Mouse (Mus musculus) E14TG2a.4 (cell line): Measurements from ENCODE around the gene Zpr1.

ENCODE experiments used
- H3K27me3 ChIP-seq: 2 replicates; pipeline ENCODE4 v1.6.1; 2014; ENCODE audit warnings: low read length, control low read depth; ENCODE audit not compliant: insufficient read depth
- H3K36me3 ChIP-seq: 2 replicates; pipeline ENCODE4 v1.6.1; 2014; ENCODE audit warnings: low read length, control low read depth; ENCODE audit not compliant: insufficient read depth
- H3K4me1 ChIP-seq: replicated peaks from 2 replicates; pipeline ENCODE4 v1.6.1; 2014; ENCODE audit warnings: low read depth, low read length, control low read depth
- H3K4me3 ChIP-seq: replicated peaks from 2 replicates; pipeline ENCODE4 v1.5.1; 2014; ENCODE audit warnings: mild to moderate bottlenecking, low read length
- H3K9me3 ChIP-seq: 2 replicates; pipeline ENCODE4 v1.6.1; 2014; ENCODE audit warnings: low read length, control low read depth
- CTCF ChIP-seq: conservative IDR thresholded peaks from 2 replicates; pipeline ENCODE4 v1.5.1; 2014; ENCODE audit warnings: low read length
- NANOG ChIP-seq: IDR thresholded peaks from 2 replicates; pipeline ENCODE4 v1.6.1; 2014; ENCODE audit warnings: borderline replicate concordance, low read length, mixed read lengths
- POU5F1 ChIP-seq: IDR thresholded peaks from 2 replicates; pipeline ENCODE4 v1.6.1; 2014; ENCODE audit warnings: low read length, borderline replicate concordance

Gene Zpr1

GRCm38 (mm10) chr9:46272677-46273454 lies at the start of gene Zpr1:
Gene Zpr1 (plus strand): TSS chr9:46273064.
- H3K4me3 ChIP-seq = peak within 1 kb of the TSS; percentile 95
- peaks cover 37% of the 10 kb centered on the region for H3K36me3 ChIP-seq
- H3K4me1 ChIP-seq = peaks cover 38% of the 10 kb centered on the region
- TF ChIP-seq POU5F1 (no peak), NANOG (no peak), CTCF (peak; percentile 21; the same call in 1 of the 2 replicates)
- H3K27me3 ChIP-seq = peaks cover 33% of the 10 kb centered on the region
- H3K9me3 ChIP-seq = no peaks in the 10 kb centered on the region

- Histone ChIP-seq H3K9me3 (no peaks in the 10 kb centered on the region), H3K36me3 (peaks cover 34% of the 10 kb centered on the region), H3K4me1 (peaks cover 10% of the 10 kb centered on the region), H3K4me3 (no peak overlapping the region), H3K27me3 (peaks cover 5% of the 10 kb centered on the region; the same call in 1 of the 2 replicates)
- TF ChIP-seq NANOG (no peak), POU5F1 (no peak), CTCF (no peak)
Measured at GRCm38 (mm10) chr9:46223090-46223489, 49.8 kb upstream of the Zpr1 start.

DNA sequence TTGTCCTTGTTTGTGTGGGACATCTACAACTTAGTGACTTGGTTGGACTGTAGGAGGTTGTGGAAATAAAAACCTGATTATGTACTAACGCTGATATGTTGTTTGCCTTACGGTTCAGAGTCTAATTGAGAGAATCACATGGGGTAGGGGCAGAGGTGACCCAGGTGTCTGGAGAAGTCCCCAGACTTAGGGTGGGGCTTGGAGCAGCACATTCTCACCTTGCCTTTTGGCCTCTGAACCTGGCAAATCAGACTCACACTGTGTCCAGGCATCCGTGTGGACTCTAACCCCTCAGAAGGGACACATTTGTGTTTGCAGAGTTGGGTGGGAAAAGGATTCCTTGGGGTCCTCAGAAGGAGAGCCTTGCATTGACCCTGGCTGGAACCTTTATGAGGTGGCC lies 48.8 kb upstream of the Zpr1 start:
- TF ChIP-seq CTCF (no peak), NANOG (no peak), POU5F1 (no peak)
- H3K9me3 ChIP-seq = no peaks in the 10 kb centered on the region
- H3K27me3 ChIP-seq = peaks cover 13% of the 10 kb centered on the region
- H3K36me3 ChIP-seq = peaks cover 34% of the 10 kb centered on the region
- H3K4me3 ChIP-seq = no peak overlapping the region
- H3K4me1 ChIP-seq = peaks cover 20% of the 10 kb centered on the region

DNA sequence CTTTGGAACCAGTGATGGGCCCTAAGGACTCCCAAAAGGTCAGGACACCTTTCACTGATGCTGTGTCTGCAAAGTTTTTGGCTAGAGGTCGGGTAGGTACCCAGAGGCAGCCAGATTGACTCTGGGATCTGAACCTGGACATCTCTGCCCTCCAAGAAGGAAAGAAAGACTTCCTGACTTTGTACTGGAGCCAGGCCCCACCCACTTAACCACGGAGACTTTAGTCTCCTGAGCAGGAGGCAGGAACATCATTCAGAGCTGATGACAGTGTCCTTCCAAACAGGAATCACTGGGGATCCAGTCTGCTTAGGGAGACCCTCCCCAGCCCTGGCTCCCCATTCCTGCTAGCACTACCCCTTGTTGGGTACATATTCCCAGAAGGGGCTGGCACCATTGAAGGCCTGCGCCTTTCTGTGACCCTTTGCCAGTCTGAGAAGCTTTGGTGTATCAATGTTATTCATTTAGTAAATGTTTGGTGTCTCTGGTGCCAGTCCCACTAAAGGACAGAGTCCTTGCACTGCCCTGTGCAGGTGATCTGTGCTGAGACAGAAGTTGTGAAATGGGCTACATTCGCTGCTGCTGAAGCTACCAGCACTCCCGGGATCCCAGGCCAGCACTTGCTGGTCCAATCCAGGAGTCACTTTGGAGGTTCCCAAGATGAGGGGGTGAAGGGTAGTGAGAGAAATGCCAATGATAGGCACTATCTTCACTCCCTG lies 47.8 kb upstream of the Zpr1 start:
- peaks cover 31% of the 10 kb centered on the region for H3K36me3 ChIP-seq
- H3K4me1 ChIP-seq = peaks cover 18% of the 10 kb centered on the region
- H3K9me3 ChIP-seq = no peaks in the 10 kb centered on the region
- H3K4me3 ChIP-seq = no peak overlapping the region
- peaks cover 19% of the 10 kb centered on the region for H3K27me3 ChIP-seq
- no peak for TF ChIP-seq NANOG
- TF ChIP-seq POU5F1 = no peak
- no peak for TF ChIP-seq CTCF

DNA sequence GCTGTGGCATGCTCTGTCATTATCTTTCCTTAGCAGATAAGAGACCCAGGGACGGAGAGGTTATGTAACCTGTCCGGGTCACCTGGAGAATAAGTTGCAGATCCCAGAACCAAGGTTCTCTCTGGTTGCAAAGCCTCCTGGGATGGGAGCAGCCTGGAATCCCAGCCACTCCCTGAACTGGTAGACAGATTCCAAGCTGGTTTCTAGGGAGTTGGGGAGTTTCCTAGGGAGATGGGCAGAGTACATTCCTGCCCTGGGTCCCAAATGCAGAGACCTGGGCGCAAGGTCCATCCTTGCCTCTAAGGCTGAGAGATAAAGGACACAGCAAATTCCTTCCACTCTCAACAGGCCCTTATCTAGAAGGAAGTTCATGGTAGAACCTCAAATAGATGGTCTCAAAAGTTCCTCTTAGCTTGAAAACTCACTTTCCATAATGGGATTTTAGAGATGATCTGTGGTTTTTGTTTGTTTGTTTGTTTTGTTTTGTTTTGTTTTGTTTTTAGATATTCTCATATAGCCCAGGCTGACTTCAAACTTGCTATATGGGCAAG lies 45.7 kb upstream of the Zpr1 start:
- Histone ChIP-seq H3K36me3 (peaks cover 10% of the 10 kb centered on the region), H3K4me1 (peaks cover 32% of the 10 kb centered on the region), H3K4me3 (no peak overlapping the region), H3K27me3 (peaks cover 28% of the 10 kb centered on the region), H3K9me3 (no peaks in the 10 kb centered on the region)
- TF ChIP-seq NANOG (no peak), POU5F1 (no peak), CTCF (no peak)

GRCm38 (mm10) chr9:46228491-46228890 lies 44.4 kb upstream of the Zpr1 start, which contains the start of gene Apoa1:
Gene Apoa1 (plus strand): TSS chr9:46228580.
- TF ChIP-seq NANOG (no peak), POU5F1 (no peak), CTCF (no peak)
- H3K9me3 ChIP-seq = no peaks in the 10 kb centered on the region
- no peak within 1 kb of the TSS; the same call in 1 of the 2 replicates for H3K4me3 ChIP-seq
- peaks cover 36% of the 10 kb centered on the region for H3K27me3 ChIP-seq
- peaks cover 32% of the 10 kb centered on the region for H3K4me1 ChIP-seq
- H3K36me3 ChIP-seq = 0 out of 2 replicates have a peak, but pooled peaks cover under 1% of the 10 kb centered on the region

- Histone ChIP-seq H3K27me3 (peaks cover 44% of the 10 kb centered on the region), H3K36me3 (no peaks in the 10 kb centered on the region), H3K9me3 (no peaks in the 10 kb centered on the region), H3K4me3 (peak overlapping the region; percentile 79), H3K4me1 (peaks cover 32% of the 10 kb centered on the region)
- TF ChIP-seq POU5F1 = no peak
- no peak for TF ChIP-seq NANOG
- TF ChIP-seq CTCF = peak; percentile 50
Measured at GRCm38 (mm10) chr9:46229573-46230449, 43.1 kb upstream of the Zpr1 start.
